Mouse (Mus musculus) cerebellum, adult 11 months (tissue): ENCODE measurements around the gene A230072I06Rik.

Experiments used
- DNase-seq: peaks from one replicate; pipeline ENCODE4 v3.0.0; 2022

The A230072I06Rik gene

GRCm38 (mm10) chr8:12278663-12279312, at the start of gene A230072I06Rik:
A230072I06Rik (plus strand) TSS chr8:12278819.
- DNase-seq = no peak

- no peak for DNase-seq
These were observed 44.6 kb upstream of the A230072I06Rik start for GRCm38 (mm10) chr8:12234039-12234438.

GRCm38 (mm10) chr8:12238775-12239174, 39.8 kb upstream of the A230072I06Rik start:
- DNase-seq = no peak

GRCm38 (mm10) chr8:12240143-12240542, 38.5 kb upstream of the A230072I06Rik start:
- no peak for DNase-seq

GRCm38 (mm10) chr8:12243746-12244145, 34.9 kb upstream of the A230072I06Rik start:
- no peak for DNase-seq

- no peak for DNase-seq
These were observed 18.7 kb upstream of the A230072I06Rik start for GRCm38 (mm10) chr8:12259890-12260289.

GRCm38 (mm10) chr8:12260476-12261029, 18.1 kb upstream of the A230072I06Rik start:
- no peak for DNase-seq

- DNase-seq = no peak
These were observed 17.1 kb upstream of the A230072I06Rik start for GRCm38 (mm10) chr8:12261556-12261955.

GRCm38 (mm10) chr8:12264996-12265395, 13.6 kb upstream of the A230072I06Rik start:
- DNase-seq = no peak

GRCm38 (mm10) chr8:12267863-12268262, 10.8 kb upstream of the A230072I06Rik start:
- no peak for DNase-seq

GRCm38 (mm10) chr8:12268306-12268829, 10.3 kb upstream of the A230072I06Rik start:
- no peak for DNase-seq

GRCm38 (mm10) chr8:12279482-12280192, 1.0 kb downstream of the A230072I06Rik start:
- no peak for DNase-seq

GRCm38 (mm10) chr8:12282128-12282527, 3.5 kb downstream of the A230072I06Rik start:
- DNase-seq = no peak

GRCm38 (mm10) chr8:12290551-12290950, 11.9 kb downstream of the A230072I06Rik start:
- DNase-seq = no peak

GRCm38 (mm10) chr8:12298326-12298950, 19.8 kb downstream of the A230072I06Rik start:
- DNase-seq = no peak

GRCm38 (mm10) chr8:12301998-12302397, 23.4 kb downstream of the A230072I06Rik start:
- DNase-seq = no peak

- DNase-seq = no peak
These were observed 34.5 kb downstream of the A230072I06Rik start for GRCm38 (mm10) chr8:12312975-12313734.

GRCm38 (mm10) chr8:12314258-12314657, 35.6 kb downstream of the A230072I06Rik start:
- no peak for DNase-seq

GRCm38 (mm10) chr8:12315177-12315576, 36.6 kb downstream of the A230072I06Rik start:
- DNase-seq = no peak

- DNase-seq = no peak
These were observed 41.3 kb downstream of the A230072I06Rik start for GRCm38 (mm10) chr8:12319755-12320455.

GRCm38 (mm10) chr8:12322071-12322470, 43.5 kb downstream of the A230072I06Rik start:
- DNase-seq = no peak

- DNase-seq = no peak
These were observed 44.6 kb downstream of the A230072I06Rik start for GRCm38 (mm10) chr8:12323238-12323637.
